Mouse (Mus musculus) heart, adult 2 months (tissue): ENCODE results near the gene Adamts7. TPM values are rescaled to one million over a fixed set of nuclear protein-coding genes. Genes with fewer than 3 reads are reported as not detected.

Experiments
- DNase-seq, 2 experiments: peaks; one replicate each; pipeline ENCODE4 v3.0.0; 2021
- H3K27ac ChIP-seq: fragments of 200-600 bp; 2 replicates; pipeline ENCODE4 v1.8.1; 2022
- H3K27me3 ChIP-seq: fragments of 200-500 bp; 2 replicates; pipeline ENCODE4 v1.6.1; 2012; ENCODE audit warnings: mild to moderate bottlenecking, low read length, inconsistent platforms, mixed read lengths; ENCODE audit not compliant: control insufficient read depth, insufficient read depth
- H3K36me3 ChIP-seq: fragments of 200-500 bp; 2 replicates; pipeline ENCODE4 v1.6.1; 2012; ENCODE audit warnings: low read length, inconsistent platforms; ENCODE audit not compliant: control insufficient read depth, insufficient read depth
- H3K4me1 ChIP-seq: fragments of 200-500 bp; 2 replicates; pipeline ENCODE4 v1.6.1; 2011; ENCODE audit warnings: low read length; ENCODE audit not compliant: control insufficient read depth, insufficient read depth
- H3K4me3 ChIP-seq: fragments of 200-600 bp; 2 replicates; pipeline ENCODE4 v1.8.1; 2022
- H3K79me2 ChIP-seq: fragments of 200-500 bp; replicated peaks from 2 replicates; pipeline ENCODE4 v1.6.1; 2012; ENCODE audit warnings: mild to moderate bottlenecking, inconsistent platforms, low read length, moderate library complexity, mixed read lengths; ENCODE audit not compliant: control insufficient read depth, insufficient read depth
- H3K9ac ChIP-seq: fragments of 200-500 bp; 2 replicates; pipeline ENCODE4 v1.6.1; 2012; ENCODE audit warnings: low read depth, mild to moderate bottlenecking, control low read depth, inconsistent platforms, low read length, mixed read lengths
- CTCF ChIP-seq: fragments of 200-600 bp; IDR thresholded peaks from 2 replicates; pipeline ENCODE4 v1.8.1; 2022; ENCODE audit warnings: antibody characterized with exemption, mild to moderate bottlenecking, moderate library complexity
- EP300 ChIP-seq: fragments of 200-500 bp; IDR thresholded peaks from 2 replicates; pipeline ENCODE4 v1.6.1; 2011; ENCODE audit warnings: low read depth, low read length, control low read depth; ENCODE audit not compliant: insufficient read depth
- POLR2A ChIP-seq: fragments of 200-500 bp; IDR thresholded peaks from 2 replicates; pipeline ENCODE4 v1.6.1; 2011; ENCODE audit warnings: mild to moderate bottlenecking, low read depth, low read length, control low read depth; ENCODE audit not compliant: insufficient read depth
- WGBS: fragments of 180-500 bp; shearing (Covaris S2); methylation state at CpG from one replicate; pipeline ENCODE4 v1.1.7; 2018; 5-methylcytosine and 5-hydroxymethylcytosine counted together
- intact Hi-C: fragments of 180-260 bp; cut with DNase I; formaldehyde crosslinking; loops from one replicate; pipeline ENCODE4 v1.15.1; 2025
- polyA plus RNA-seq: library from polyadenylated mRNA; depleted of rRNA; stranded (reverse); fragments of >200 nt; gene quantifications from 2 replicates; pipeline ENCODE4 v1.2.3, GENCODE M21; 2012
- total RNA-seq, 2 experiments: library from RNA; stranded (reverse); gene quantifications; 2 replicates each; pipeline ENCODE4 v1.2.3; 2021

Gene Adamts7
- total and polyA plus RNA-seq, 3 experiments: 11.8 to 36.3 (median 14.5) TPM

GRCm38 (mm10) chr9:90164670-90165453 lies 2.0 kb downstream of the Adamts7 start:
- no peaks in the 10 kb centered on the region for H3K27me3 ChIP-seq
- peak overlapping the region; percentile 90 for H3K4me3 ChIP-seq
- intact Hi-C loops: loop anchor here (2.0 to 5.0 kb wide), 2 partner anchors 18 to 53 kb away; partner anchors contain the start of gene Morf4l1
- H3K9ac ChIP-seq: peak overlapping the region; percentile 92
- peak overlapping the region; percentile 87 for H3K27ac ChIP-seq
- H3K4me1 ChIP-seq: peaks cover 4% of the 10 kb centered on the region
- TF ChIP-seq POLR2A (0 out of 2 replicates have a peak, but pooled peaks have one; percentile 15), EP300 (peak; percentile 89), CTCF (peak; percentile 73)
- no peaks in the 10 kb centered on the region for H3K79me2 ChIP-seq
- 58% methylated on average over 4 of the region's 4 CpGs for WGBS
- DNase-seq: peak in 1 of 2 experiments; percentile 75
- peaks cover 8% of the 10 kb centered on the region for H3K36me3 ChIP-seq

GRCm38 (mm10) chr9:90165590-90165989 lies 2.7 kb downstream of the Adamts7 start:
- H3K27ac ChIP-seq: peak overlapping the region; percentile 87
- no peak for DNase-seq
- no peaks in the 10 kb centered on the region for H3K27me3 ChIP-seq
- H3K9ac ChIP-seq: no peak overlapping the region
- peaks cover 4% of the 10 kb centered on the region for H3K4me1 ChIP-seq
- H3K36me3 ChIP-seq: peaks cover 8% of the 10 kb centered on the region
- intact Hi-C loops: loop anchor here (2.0 kb wide), 1 partner anchor 17 kb away; no protein-coding TSS in a partner anchor
- TF ChIP-seq CTCF (no peak), EP300 (no peak), POLR2A (no peak)
- WGBS: 82% methylated on average over 4 of the region's 4 CpGs
- 0 out of 2 replicates have a peak overlapping the region, but pooled peaks have one; percentile 5 for H3K4me3 ChIP-seq
- no peaks in the 10 kb centered on the region for H3K79me2 ChIP-seq

- peak; percentile 60 to 64 for DNase-seq
- Histone ChIP-seq H3K27ac (peak overlapping the region; percentile 87), H3K4me1 (peaks cover 4% of the 10 kb centered on the region), H3K36me3 (peaks cover 8% of the 10 kb centered on the region), H3K27me3 (no peaks in the 10 kb centered on the region), H3K9ac (no peak overlapping the region), H3K79me2 (no peaks in the 10 kb centered on the region), H3K4me3 (no peak overlapping the region)
- intact Hi-C loops: no loop called here
- TF ChIP-seq CTCF (peak; percentile 57), EP300 (0 out of 2 replicates have a peak, but pooled peaks have one; percentile 54), POLR2A (no peak)
- 31% methylated on average over 5 of the region's 5 CpGs for WGBS
Observed at GRCm38 (mm10) chr9:90166615-90167014, 3.7 kb downstream of the Adamts7 start.

GRCm38 (mm10) chr9:90169965-90170364 lies 7.1 kb downstream of the Adamts7 start:
- Histone ChIP-seq H3K79me2 (no peaks in the 10 kb centered on the region), H3K27ac (peak overlapping the region; percentile 44), H3K36me3 (peaks cover 8% of the 10 kb centered on the region), H3K4me1 (peaks cover 4% of the 10 kb centered on the region), H3K4me3 (no peak overlapping the region), H3K27me3 (no peaks in the 10 kb centered on the region), H3K9ac (no peak overlapping the region)
- TF ChIP-seq CTCF (no peak), EP300 (0 out of 2 replicates have a peak, but pooled peaks have one; percentile 43)
- DNase-seq: peak; percentile 23 to 37
- intact Hi-C loops: no loop called here
- 62% methylated on average over 4 of the region's 4 CpGs for WGBS

GRCm38 (mm10) chr9:90171421-90171820 lies 8.6 kb downstream of the Adamts7 start:
- peaks cover 4% of the 10 kb centered on the region; the same call in 1 of the 2 replicates for H3K36me3 ChIP-seq
- no peak overlapping the region for H3K9ac ChIP-seq
- DNase-seq: no peak
- no peak overlapping the region for H3K4me3 ChIP-seq
- no peaks in the 10 kb centered on the region for H3K79me2 ChIP-seq
- H3K4me1 ChIP-seq: peaks cover 1% of the 10 kb centered on the region; the same call in 1 of the 2 replicates
- TF ChIP-seq CTCF (no peak), EP300 (no peak), POLR2A (no peak)
- 96% methylated on average over 19 of the region's 19 CpGs for WGBS
- intact Hi-C loops: loop anchor here (1.0 kb wide), 1 partner anchor 21 kb away; no protein-coding TSS in a partner anchor
- no peak overlapping the region for H3K27ac ChIP-seq
- no peaks in the 10 kb centered on the region for H3K27me3 ChIP-seq
